Mouse (Mus musculus) kidney, embryonic 14.5 days (tissue): ENCODE data around the gene Acd. TPM values are rescaled to one million over a fixed set of nuclear protein-coding genes. Genes with fewer than 3 reads are reported as not detected.
A peak's percentile ranks its signal among the peaks of the same experiment; 100 is the strongest.

Experiments used
- ATAC-seq: fragments of 200-750 bp; cut with Nextera tagmentation; 2 replicates; pipeline ENCODE4 v1.8.0; 2017; ENCODE audit warnings: moderate number of reproducible peaks, mild to moderate bottlenecking, moderate TSS enrichment, moderate library complexity; ENCODE audit not compliant: low FRiP score, low TSS enrichment
- H3K27ac ChIP-seq: fragments of 300-500 bp; sonication (generic); 2 replicates; pipeline ENCODE4 v1.5.1; 2014; ENCODE audit warnings: low read depth, mild to moderate bottlenecking, low read length, moderate library complexity, mixed read lengths
- H3K27me3 ChIP-seq: fragments of 300-500 bp; sonication (generic); 2 replicates; pipeline ENCODE4 v1.6.1; 2014; ENCODE audit warnings: mild to moderate bottlenecking, low read length; ENCODE audit not compliant: control insufficient read depth, insufficient read depth
- H3K36me3 ChIP-seq: fragments of 300-500 bp; sonication (generic); 2 replicates; pipeline ENCODE4 v1.6.1; 2014; ENCODE audit warnings: low read length, mixed read lengths; ENCODE audit not compliant: control insufficient read depth, insufficient read depth
- H3K4me1 ChIP-seq: fragments of 300-500 bp; sonication (generic); 2 replicates; pipeline ENCODE4 v1.6.1; 2014; ENCODE audit warnings: low read length, mixed read lengths; ENCODE audit not compliant: control insufficient read depth, insufficient read depth
- H3K4me2 ChIP-seq: fragments of 300-500 bp; sonication (generic); replicated peaks from 2 replicates; pipeline ENCODE4 v1.6.1; 2014; ENCODE audit warnings: low read depth, mild to moderate bottlenecking, low read length
- H3K4me3 ChIP-seq: fragments of 300-500 bp; sonication (generic); 2 replicates; pipeline ENCODE4 v1.5.1; 2014; ENCODE audit warnings: mild to moderate bottlenecking, low read length
- H3K9ac ChIP-seq: fragments of 300-500 bp; sonication (generic); 2 replicates; pipeline ENCODE4 v1.6.1; 2014; ENCODE audit warnings: low read depth, mild to moderate bottlenecking, low read length, moderate library complexity
- H3K9me3 ChIP-seq: fragments of 300-500 bp; sonication (generic); 2 replicates; pipeline ENCODE4 v1.6.1; 2016; ENCODE audit warnings: low read length; ENCODE audit not compliant: control insufficient read depth
- WGBS: fragments of 180-500 bp; shearing (Covaris S2); extraction: QIAGEN DNeasy Blood & Tissue Kit; methylation state at CpG from one replicate; pipeline ENCODE4 v1.1.7; 2014; 5-methylcytosine and 5-hydroxymethylcytosine counted together
- polyA plus RNA-seq: library from polyadenylated mRNA; unstranded; fragments of >200 nt; fragmentation: Nextera tagmentation; extraction: Ambion mirVana; gene quantifications from 2 replicates; pipeline ENCODE4 v1.2.1, GENCODE M21; 2014

Acd gene
- polyA plus RNA-seq, result 50.3 and 62.0 TPM in 2 replicates

DNA sequence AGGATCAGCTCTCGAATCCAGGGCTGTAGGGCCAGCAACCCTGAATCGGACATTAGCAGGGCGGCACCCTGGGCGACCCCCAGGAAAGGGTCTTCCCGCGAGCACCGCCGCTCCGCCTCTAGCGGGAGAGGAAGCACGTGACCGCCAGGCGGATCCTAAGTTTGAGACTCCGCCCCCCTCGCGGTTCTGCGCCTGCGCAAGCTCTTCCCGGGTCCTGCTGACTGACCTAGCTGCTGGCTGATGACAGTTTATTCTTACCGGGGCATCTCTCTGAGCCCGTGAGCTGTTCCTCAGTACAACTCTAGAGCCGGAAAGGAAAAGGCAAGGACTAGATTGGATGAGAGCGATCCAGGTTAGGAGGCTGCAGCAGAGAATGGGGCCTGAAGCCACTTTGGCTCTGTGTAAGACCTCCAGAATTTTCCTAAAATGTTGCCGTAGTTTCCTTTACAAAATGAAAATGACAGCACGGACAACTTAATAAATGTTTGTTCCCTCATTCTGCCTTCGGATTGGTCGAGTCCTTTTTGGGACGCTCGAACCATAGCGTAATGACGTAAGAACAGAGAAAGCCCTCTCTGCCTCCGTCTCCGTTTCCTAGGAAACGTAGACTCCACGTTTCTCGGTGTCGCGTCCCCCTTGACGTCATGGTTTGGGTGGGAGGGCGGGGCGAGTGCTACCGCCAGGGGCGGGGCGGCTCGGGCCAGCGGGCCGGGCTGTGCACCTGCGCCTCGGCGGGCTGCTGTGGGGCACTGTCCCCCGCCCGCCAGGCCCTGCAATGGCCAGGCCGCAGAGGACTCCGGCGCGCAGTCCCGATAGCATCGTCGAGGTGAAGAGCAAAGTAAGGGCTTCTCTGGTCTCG lies at the start of gene Acd, which contains the start of gene Pard6a:
Gene Acd, minus strand, starts transcription at position 137 of the 859 bp plus-strand sequence.
Gene Pard6a, plus strand, starts transcription at position 183 of the 859 bp plus-strand sequence.
- Histone ChIP-seq H3K36me3 (peaks cover 42% of the 10 kb centered on the region), H3K9me3 (no peaks in the 10 kb centered on the region), H3K4me1 (peaks cover 15% of the 10 kb centered on the region), H3K27ac (peak within 1 kb of the TSS; percentile 90), H3K9ac (peak within 1 kb of the TSS; percentile 63), H3K4me2 (peak within 1 kb of the TSS; percentile 82), H3K4me3 (peak within 1 kb of the TSS; percentile 47), H3K27me3 (no peaks in the 10 kb centered on the region)
- WGBS, result under 1% methylated on average over 60 of the region's 60 CpGs
- ATAC-seq, result peak; percentile 74

GRCm38 (mm10) chr8:105750606-105751005 lies 49.7 kb upstream of the Acd start:
- Histone ChIP-seq H3K27ac (peak overlapping the region; percentile 49), H3K9ac (no peak overlapping the region), H3K4me1 (peaks cover 18% of the 10 kb centered on the region), H3K4me3 (no peak overlapping the region), H3K9me3 (no peaks in the 10 kb centered on the region), H3K27me3 (no peaks in the 10 kb centered on the region), H3K36me3 (no peaks in the 10 kb centered on the region), H3K4me2 (no peak overlapping the region; the same call in 1 of the 2 replicates)
- WGBS, result 7% methylated on average over 11 of the region's 11 CpGs
- ATAC-seq, result peak; percentile 46; the same call in 1 of the 2 replicates

DNA sequence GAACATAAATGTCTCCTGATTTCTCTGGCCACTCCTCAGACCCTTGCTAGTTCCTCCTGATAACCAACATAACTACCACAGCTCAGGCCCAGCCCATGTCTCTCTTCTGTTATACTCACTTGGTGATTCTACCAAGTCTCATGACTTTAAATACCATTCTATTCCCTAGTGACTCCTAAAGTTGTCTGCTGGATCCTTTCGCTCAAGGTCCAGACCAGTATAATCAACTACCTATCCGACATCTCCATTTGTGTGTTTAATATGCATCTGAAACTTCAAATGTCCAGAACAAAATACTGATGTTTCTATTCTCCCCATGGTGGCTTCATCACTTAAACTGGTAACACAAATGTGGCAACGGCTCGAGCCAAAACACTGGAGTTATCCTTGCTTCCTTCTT lies 42.4 kb upstream of the Acd start:
- H3K36me3 ChIP-seq, result no peaks in the 10 kb centered on the region
- H3K9me3 ChIP-seq, result no peaks in the 10 kb centered on the region
- peaks cover 6% of the 10 kb centered on the region; the same call in 1 of the 2 replicates for H3K4me1 ChIP-seq
- H3K9ac ChIP-seq, result no peak overlapping the region
- no peak overlapping the region for H3K4me2 ChIP-seq
- no peak for ATAC-seq
- H3K27me3 ChIP-seq, result no peaks in the 10 kb centered on the region
- 66% methylated on average over 4 of the region's 4 CpGs for WGBS
- H3K4me3 ChIP-seq, result no peak overlapping the region
- H3K27ac ChIP-seq, result no peak overlapping the region

DNA sequence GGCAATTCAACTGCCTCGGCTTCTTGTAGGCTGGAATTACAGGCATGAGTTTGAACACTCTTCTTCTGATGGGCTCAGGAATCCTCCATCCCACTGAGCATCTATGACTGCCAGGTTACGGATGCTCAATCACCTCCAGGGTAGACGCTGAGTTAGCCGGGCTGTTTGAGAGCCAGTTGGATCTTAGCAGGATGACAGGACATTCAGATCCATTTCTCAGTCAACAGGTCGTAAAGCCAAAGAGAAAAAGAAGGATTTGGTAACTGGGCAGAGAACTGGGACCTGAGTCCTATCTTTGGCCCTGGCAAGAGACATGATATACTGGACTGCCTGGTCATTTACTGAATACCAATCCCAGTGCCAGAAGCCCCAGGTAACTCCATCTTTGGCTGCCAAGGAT lies 38.3 kb upstream of the Acd start:
- no peak overlapping the region for H3K4me3 ChIP-seq
- no peaks in the 10 kb centered on the region for H3K9me3 ChIP-seq
- no peaks in the 10 kb centered on the region for H3K4me1 ChIP-seq
- H3K27ac ChIP-seq, result no peak overlapping the region
- ATAC-seq, result no peak
- H3K9ac ChIP-seq, result no peak overlapping the region
- WGBS, result 85% methylated on average over 5 of the region's 5 CpGs
- no peaks in the 10 kb centered on the region for H3K27me3 ChIP-seq
- H3K4me2 ChIP-seq, result no peak overlapping the region
- no peaks in the 10 kb centered on the region for H3K36me3 ChIP-seq

DNA sequence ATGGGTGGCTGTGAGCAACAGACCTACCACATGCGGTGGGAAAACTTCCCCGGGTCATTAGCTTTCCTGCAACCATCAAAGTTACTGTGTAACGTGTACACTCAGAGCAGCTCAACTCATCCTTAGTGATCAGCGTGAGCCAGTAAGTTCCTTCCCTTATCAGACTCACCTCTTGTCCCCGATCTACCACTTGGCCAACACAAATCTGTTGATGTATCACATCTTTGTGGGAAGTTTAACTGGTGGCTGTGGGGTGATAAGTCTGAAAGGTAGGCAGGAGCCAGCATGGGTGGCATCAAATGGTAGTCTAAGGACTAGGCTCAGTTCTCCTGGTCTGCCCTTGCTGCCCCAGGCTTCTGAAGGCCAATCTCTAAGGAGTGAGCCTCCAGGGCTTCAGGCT lies 31.3 kb upstream of the Acd start:
- Histone ChIP-seq H3K27ac (no peak overlapping the region), H3K9ac (no peak overlapping the region), H3K4me3 (no peak overlapping the region), H3K9me3 (no peaks in the 10 kb centered on the region), H3K4me2 (no peak overlapping the region), H3K36me3 (peaks cover 8% of the 10 kb centered on the region; the same call in 1 of the 2 replicates), H3K27me3 (no peaks in the 10 kb centered on the region), H3K4me1 (0 out of 2 replicates have a peak, but pooled peaks cover 2% of the 10 kb centered on the region)
- no peak for ATAC-seq
- WGBS, result 81% methylated on average over 5 of the region's 5 CpGs

DNA sequence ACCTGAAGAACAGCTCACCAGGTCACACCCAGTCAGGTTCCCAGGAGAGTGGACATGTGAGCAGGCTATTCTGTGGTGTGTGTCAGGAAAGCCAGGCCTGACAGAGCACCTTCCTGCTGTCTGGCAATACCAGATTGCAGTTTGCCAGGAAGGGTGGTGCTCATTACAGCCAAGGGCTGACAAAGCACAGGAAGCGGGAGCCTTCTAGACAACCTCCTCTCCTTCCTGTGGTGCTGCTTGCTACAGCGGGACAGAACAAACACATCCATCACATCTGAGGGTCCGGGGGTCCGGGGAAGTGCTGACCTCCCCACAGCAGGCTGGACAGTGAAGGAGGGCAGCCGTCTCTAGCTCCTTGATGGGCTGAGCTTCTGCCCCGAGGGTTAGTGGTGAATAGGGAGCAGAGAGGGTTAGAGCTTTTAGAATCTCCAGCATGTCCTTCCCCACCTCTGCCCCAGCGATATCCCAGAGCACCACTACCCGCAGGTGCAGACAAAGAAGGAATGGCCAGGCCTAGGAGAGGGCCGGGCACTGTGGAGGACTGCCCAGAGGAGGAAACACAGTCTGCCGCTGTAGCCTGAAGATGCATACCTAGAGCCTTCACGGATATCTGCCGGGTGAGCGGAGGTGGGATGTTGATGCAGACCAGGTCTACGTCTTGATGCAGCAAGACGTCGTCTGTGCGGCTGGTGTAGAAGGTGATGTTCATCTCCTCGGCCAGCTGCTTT lies 26.7 kb upstream of the Acd start:
- WGBS, result 82% methylated on average over 18 of the region's 18 CpGs
- H3K27ac ChIP-seq, result peak overlapping the region; percentile 67; the same call in 1 of the 2 replicates

GRCm38 (mm10) chr8:105725726-105726125 lies 24.8 kb upstream of the Acd start:
- Histone ChIP-seq H3K27me3 (no peaks in the 10 kb centered on the region), H3K4me2 (no peak overlapping the region), H3K36me3 (peaks cover 25% of the 10 kb centered on the region), H3K4me1 (no peaks in the 10 kb centered on the region), H3K27ac (no peak overlapping the region), H3K9ac (no peak overlapping the region), H3K9me3 (no peaks in the 10 kb centered on the region), H3K4me3 (no peak overlapping the region)
- WGBS, result 76% methylated on average over 5 of the region's 5 CpGs
- no peak for ATAC-seq

More for the DNA sequence above, 26.7 kb upstream of the Acd start:
- Histone ChIP-seq H3K4me1 (0 out of 2 replicates have a peak, but pooled peaks cover 2% of the 10 kb centered on the region), H3K4me3 (no peak overlapping the region), H3K9me3 (no peaks in the 10 kb centered on the region), H3K9ac (no peak overlapping the region), H3K4me2 (no peak overlapping the region), H3K27me3 (no peaks in the 10 kb centered on the region), H3K36me3 (peaks cover 23% of the 10 kb centered on the region)
- no peak for ATAC-seq

- peaks cover 22% of the 10 kb centered on the region for H3K36me3 ChIP-seq
- no peak for ATAC-seq
- no peaks in the 10 kb centered on the region for H3K27me3 ChIP-seq
- no peaks in the 10 kb centered on the region for H3K9me3 ChIP-seq
- no peak overlapping the region for H3K4me2 ChIP-seq
- H3K4me1 ChIP-seq, result no peaks in the 10 kb centered on the region
- H3K4me3 ChIP-seq, result no peak overlapping the region
- no peak overlapping the region for H3K9ac ChIP-seq
- H3K27ac ChIP-seq, result no peak overlapping the region
- WGBS, result 92% methylated on average over 9 of the region's 9 CpGs
Measured at GRCm38 (mm10) chr8:105722861-105723260, 22.0 kb upstream of the Acd start.
